Mouse (Mus musculus): ENCODE data around the gene Gas2.

The Gas2 gene

GRCm38 (mm10) chr7:51861250-51862096 lies at the start of gene Gas2:
Gene Gas2, plus strand, starts transcription at chr7:51862015.
- peak; percentile 84 for DNase-seq (ENCODE audit: low read depth, low spot score)

DNA sequence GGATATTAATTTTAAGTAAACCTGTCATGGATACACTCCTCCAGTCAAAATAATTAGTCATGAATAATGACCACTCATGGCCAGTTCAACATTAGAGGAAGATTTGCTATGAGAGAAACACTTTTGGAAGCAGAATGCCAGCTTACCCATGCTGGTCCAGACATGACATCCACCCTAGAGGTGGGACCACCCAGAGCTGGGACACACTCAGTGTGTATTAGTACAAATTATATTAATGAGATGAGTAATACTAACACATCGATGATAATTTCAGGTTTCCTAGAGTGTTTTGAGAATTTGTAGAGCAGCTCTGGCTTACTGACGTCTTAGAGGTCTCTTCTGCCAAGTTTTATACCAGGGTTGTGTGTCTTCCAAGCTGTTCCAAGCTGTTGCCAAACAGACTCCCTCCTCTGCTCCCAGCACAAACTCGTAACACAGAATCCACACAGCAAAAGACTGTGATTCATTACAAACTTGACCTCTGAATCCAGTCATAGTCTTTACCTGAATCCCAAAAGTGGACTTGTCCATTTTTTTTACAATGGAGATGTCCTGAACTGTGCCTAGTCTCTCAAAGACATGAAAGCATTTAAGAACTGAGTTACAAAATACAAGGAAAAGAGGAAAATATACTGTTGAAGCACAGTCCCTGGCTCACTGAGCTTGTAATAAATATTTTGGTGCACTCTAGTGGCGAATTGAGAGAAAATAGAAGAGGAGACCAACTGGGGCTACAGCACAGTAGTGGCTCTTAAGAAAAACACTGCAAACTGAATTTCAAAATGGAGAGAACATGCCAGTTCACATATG lies 46.1 kb upstream of the Gas2 start:
- DNase-seq (ENCODE audit: low read depth, low spot score): peak; percentile 8

DNA sequence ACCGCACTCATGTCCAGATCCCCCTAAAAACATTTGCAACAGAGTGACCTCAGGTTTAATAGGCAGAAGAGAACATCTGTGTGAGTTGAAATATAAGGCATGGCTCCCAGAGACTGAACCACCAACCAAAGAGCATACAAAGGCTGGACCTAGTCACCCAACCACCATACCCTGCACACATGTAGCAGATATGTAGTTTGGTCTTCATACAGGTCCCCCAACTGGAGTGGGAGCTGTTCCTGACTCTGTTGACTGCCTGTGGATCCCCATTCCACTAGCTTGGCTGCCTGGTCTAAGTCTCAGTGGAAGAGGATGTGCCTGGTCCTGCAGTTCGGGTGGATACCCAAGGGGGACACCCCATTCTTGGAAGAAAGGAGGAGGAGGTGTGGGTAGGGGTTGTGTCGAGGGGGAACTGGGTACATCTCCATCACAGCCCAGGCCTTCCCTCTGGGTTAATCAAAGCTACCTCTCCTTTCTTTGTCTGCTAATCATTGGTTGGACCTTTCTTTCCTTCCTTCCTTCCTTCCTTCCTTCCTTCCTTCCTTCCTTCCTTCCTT lies 45.5 kb upstream of the Gas2 start:
- DNase-seq (ENCODE audit: low read depth, low spot score): no peak

GRCm38 (mm10) chr7:51818251-51818974 lies 43.4 kb upstream of the Gas2 start:
- DNase-seq (ENCODE audit: low read depth, low spot score): no peak

- DNase-seq (ENCODE audit: low read depth, low spot score): no peak
Observed at GRCm38 (mm10) chr7:51819891-51820290, 41.9 kb upstream of the Gas2 start.

GRCm38 (mm10) chr7:51821467-51821866 lies 40.3 kb upstream of the Gas2 start:
- DNase-seq (ENCODE audit: low read depth, low spot score): no peak

- DNase-seq (ENCODE audit: low read depth, low spot score): no peak
Observed at GRCm38 (mm10) chr7:51823562-51824338, 38.1 kb upstream of the Gas2 start.

DNA sequence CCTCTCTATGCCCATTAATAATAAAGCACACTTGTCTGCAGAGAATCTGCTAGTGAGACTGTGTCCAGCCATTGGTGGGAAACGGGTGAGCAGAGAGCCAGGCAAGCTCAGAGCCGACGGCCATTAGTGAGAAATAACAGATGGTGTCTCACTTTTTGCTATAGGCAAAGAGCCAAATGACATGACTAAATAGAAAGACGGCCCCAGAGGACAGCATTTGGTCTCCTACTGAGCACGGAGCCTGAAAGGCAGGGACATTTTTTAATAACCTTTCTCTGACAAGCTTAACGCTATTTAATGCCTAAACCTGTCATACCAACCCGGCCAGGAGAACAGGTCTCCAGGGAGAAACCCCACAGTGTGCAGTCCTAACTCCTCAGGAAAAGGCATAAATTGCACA lies 29.9 kb upstream of the Gas2 start:
- DNase-seq (ENCODE audit: low read depth, low spot score): no peak

DNA sequence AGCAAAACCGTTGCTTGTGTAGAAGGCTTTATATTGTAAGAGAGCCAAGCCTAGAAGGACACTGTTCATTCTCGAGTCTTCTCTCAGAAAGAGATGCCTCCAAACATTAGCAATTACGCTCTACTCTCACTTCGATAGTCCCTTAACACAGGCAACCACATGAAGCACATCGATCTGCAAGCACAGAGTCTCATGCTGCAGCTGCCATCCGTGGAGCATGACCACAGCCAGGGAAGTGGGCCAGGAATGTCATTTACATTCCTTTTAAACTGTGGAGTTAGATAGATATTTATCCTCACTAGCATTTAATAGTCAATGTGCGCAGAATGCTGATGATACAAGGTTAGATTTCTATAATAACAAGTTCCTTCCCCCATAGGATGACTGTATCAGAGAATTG lies 21.3 kb upstream of the Gas2 start:
- no peak for DNase-seq (ENCODE audit: low read depth, low spot score)

DNA sequence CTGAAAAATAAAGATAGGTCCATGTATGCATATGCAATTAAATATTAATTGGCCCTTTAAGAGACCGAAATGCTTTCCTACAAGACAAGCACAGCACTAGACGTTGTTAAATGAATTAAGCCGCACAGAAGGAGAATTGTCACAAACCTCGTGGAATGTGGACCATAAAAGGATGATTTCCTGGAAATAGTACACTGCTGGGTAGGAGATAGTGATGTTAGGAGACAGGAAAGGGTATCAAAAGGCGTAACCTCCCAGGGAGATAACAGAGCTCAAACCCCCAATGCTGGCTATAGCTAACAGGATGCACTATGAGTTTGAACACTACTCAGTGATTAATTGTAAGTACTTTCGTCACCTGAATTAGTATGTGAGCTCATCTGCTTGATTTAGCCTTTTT lies 10.9 kb upstream of the Gas2 start:
- DNase-seq (ENCODE audit: low read depth, low spot score): no peak

DNA sequence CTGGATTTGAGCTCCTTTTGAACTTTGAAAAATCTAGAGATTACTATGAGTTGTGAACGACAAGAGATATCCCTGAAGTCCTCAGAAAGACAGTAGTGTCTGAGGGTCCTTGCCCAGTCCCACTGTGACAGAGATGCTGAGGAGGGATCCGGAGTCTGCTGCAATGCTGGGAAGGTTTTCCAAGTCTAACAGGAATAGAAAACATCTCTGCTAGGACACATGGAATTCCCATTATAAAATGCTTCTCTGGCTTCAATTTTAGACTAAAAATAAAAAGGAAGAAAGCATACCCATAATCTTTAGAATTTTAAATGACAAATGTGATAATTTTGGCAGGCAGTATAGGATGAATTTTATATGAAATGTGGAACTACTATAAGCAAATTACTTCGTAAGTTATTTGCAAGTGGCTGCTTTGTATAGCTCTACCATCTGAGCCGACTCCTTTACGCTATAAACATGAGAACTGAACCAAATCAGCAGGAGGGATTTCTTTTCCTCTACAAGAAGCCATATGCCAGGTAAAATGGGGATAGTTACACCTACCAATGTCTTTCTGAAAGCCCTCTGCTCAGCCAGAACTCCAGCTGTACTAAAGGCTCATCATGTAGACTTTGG lies 9.8 kb upstream of the Gas2 start:
- no peak for DNase-seq (ENCODE audit: low read depth, low spot score)

GRCm38 (mm10) chr7:51862097-51862492 lies 280 bp downstream of the Gas2 start, which contains the start of gene Fancf:
Gene Fancf, minus strand, starts transcription at chr7:51862267.
- peak; percentile 95 for DNase-seq (ENCODE audit: low read depth, low spot score)

- DNase-seq (ENCODE audit: low read depth, low spot score): peak; percentile 20
Observed at GRCm38 (mm10) chr7:51862842-51863241, 1.0 kb downstream of the Gas2 start.

DNA sequence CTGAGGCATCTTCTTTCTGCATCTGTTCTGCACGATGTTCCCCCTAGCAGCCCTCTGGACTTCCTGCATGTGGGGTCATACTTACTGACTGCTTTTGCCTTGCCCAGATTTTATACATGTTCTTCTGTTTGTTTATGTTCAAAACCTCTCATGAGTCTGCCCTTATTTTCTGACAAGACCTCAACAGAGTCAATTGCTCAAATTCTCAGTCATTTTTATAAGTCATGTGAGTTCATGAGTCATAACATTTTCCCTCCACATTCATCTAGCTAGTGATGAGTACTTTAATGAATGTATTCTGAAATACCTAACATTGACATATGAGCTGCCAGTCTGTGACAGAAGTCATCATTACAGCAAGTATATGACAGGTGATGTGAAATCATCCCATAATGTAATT lies 3.5 kb downstream of the Gas2 start:
- no peak for DNase-seq (ENCODE audit: low read depth, low spot score)

- no peak for DNase-seq (ENCODE audit: low read depth, low spot score)
Observed at GRCm38 (mm10) chr7:51867983-51868382, 6.2 kb downstream of the Gas2 start.

GRCm38 (mm10) chr7:51872041-51872440 lies 10.2 kb downstream of the Gas2 start:
- no peak for DNase-seq (ENCODE audit: low read depth, low spot score)

- DNase-seq (ENCODE audit: low read depth, low spot score): no peak
Observed at GRCm38 (mm10) chr7:51872597-51872996, 10.8 kb downstream of the Gas2 start.

GRCm38 (mm10) chr7:51876316-51876715 lies 14.5 kb downstream of the Gas2 start:
- DNase-seq (ENCODE audit: low read depth, low spot score): no peak

- DNase-seq (ENCODE audit: low read depth, low spot score): peak; percentile 11
Observed at GRCm38 (mm10) chr7:51878730-51879129, 16.9 kb downstream of the Gas2 start.

DNA sequence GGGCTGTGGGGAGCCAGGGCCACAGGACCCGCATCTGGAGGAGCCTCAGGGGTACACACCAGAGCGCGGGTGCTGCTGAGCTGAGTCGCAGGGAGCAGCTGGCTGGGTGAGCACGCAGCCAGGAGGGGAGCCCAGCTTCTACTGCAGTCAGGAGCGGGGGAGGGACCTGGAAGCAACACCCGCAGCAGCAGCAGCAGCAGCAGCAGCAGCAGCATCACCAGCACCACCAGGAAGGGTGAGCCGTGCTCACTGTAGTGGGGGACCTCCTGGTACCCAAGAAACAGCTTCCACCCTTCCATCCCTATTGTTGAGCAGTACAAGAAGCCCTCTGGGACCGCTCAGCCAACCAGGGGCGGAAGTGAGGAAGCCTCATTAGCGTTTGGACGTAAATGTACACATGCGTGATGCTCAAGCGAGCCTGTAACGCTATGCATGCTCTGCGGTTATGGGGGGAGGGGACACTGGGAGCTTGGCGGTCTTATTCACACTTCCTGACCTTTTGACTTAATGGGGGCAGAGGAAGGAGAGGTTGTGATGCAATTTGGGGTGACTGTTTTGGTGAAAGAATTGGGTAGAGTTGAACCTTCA lies 17.4 kb downstream of the Gas2 start:
- peak; percentile 34 for DNase-seq (ENCODE audit: low read depth, low spot score)

Data from R1 (cell line).